Mouse (Mus musculus) G1E (cell line): ENCODE data around the gene Asb7.

Experiments used
- CTCF ChIP-seq: IDR thresholded peaks from 2 replicates; pipeline ENCODE4 v1.5.1; 2012; ENCODE audit warnings: low read depth, low read length, inconsistent platforms, mixed read lengths
- GATA1 ChIP-seq: IDR thresholded peaks from 2 replicates; pipeline ENCODE4 v1.6.1; 2012; ENCODE audit warnings: borderline replicate concordance, low read length, inconsistent platforms, mixed read lengths
- GATA2 ChIP-seq: IDR thresholded peaks from 2 replicates; pipeline ENCODE4 v1.6.1; 2012; ENCODE audit warnings: low read depth, low read length, inconsistent platforms, borderline replicate concordance
- POLR2AphosphoS5 ChIP-seq: IDR thresholded peaks from 2 replicates; pipeline ENCODE4 v1.6.1; 2012; ENCODE audit warnings: low read depth, low read length, inconsistent platforms; ENCODE audit not compliant: insufficient replicate concordance
- TAL1 ChIP-seq: conservative IDR thresholded peaks from 2 replicates; pipeline ENCODE4 v1.6.1; 2012; ENCODE audit warnings: low read depth, low read length, inconsistent platforms, mixed read lengths

DNA sequence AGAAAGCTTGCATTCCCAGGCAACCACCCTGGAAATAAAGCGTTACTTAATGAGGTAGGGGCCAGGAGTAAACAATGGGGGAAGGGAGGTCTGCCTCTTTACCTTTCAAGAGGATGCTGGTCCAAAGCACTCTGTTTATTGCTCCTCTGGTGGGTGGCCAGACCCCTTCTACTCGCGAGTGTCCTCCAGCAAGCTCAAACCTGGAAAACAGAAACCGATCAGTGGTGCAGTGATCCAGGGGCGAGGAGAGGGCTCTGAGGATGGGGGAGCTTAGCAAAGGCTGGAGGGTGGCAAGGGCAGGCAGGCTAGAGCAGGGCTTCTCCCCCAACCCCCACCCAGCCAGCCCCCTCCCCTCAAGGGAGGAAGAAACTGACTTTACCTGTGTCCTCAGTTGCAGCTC is 675 bp downstream of the Asb7 start:
- TF ChIP-seq POLR2AphosphoS5: no peak
- TF ChIP-seq GATA1: no peak
- no peak for TF ChIP-seq CTCF
- no peak for TF ChIP-seq TAL1
- TF ChIP-seq GATA2: no peak
